Mouse (Mus musculus) olfactory bulb, adult 2 months (tissue): ENCODE data around the gene Atf3.

ENCODE experiments used
- CTCF ChIP-seq: fragments of 200-500 bp; IDR thresholded peaks from 2 replicates; pipeline ENCODE4 v1.5.1; 2012; ENCODE audit warnings: low read depth, mild to moderate bottlenecking, low read length, moderate library complexity; ENCODE audit not compliant: insufficient read depth
- POLR2A ChIP-seq: fragments of 200-500 bp; IDR thresholded peaks from 2 replicates; pipeline ENCODE4 v1.6.1; 2012; ENCODE audit warnings: mild to moderate bottlenecking, low read depth, low read length, moderate library complexity; ENCODE audit not compliant: insufficient read depth

GRCm38 (mm10) chr1:191132240-191132639, 85.6 kb downstream of the Atf3 start:
- TF ChIP-seq POLR2A = no peak
- no peak for TF ChIP-seq CTCF
